Mouse (Mus musculus): ENCODE results near the gene Gm49711. TPM values are rescaled to one million over a fixed set of nuclear protein-coding genes. Genes with fewer than 3 reads are reported as not detected.

Gm49711 gene
- total RNA-seq, 2 experiments from 2014 or later: not detected

- no peak for DNase-seq (ENCODE audit: low spot score in 2 of 2)
Measured at GRCm38 (mm10) chr16:92117337-92118209, 59.5 kb downstream of the Gm49711 start.

DNA sequence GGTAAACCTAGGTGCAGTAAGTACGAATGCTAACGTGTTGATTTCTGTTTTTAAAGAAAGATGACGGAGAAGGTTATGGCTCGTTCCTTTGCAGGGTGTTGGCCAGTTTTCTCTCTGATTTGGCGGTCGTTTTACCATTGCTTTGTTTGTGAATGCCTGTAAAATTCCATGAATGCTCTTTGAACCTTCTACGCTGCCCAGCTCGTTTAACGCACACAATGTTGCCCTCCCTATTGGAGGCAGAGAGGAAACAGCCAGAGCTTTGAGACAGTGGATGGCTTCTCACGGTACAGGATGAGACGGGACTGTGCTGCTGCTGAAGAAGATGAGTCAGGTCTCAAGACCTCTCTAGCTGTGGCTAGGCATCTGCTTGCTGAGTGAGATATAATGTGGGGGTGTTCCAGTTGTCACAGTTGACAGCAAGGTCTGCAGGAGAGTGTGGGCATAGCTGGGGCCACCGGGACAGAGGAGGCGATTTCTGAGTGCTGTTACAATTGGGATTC is 60.9 kb downstream of the Gm49711 start:
- DNase-seq (ENCODE audit: low spot score in 2 of 2): no peak

DNA sequence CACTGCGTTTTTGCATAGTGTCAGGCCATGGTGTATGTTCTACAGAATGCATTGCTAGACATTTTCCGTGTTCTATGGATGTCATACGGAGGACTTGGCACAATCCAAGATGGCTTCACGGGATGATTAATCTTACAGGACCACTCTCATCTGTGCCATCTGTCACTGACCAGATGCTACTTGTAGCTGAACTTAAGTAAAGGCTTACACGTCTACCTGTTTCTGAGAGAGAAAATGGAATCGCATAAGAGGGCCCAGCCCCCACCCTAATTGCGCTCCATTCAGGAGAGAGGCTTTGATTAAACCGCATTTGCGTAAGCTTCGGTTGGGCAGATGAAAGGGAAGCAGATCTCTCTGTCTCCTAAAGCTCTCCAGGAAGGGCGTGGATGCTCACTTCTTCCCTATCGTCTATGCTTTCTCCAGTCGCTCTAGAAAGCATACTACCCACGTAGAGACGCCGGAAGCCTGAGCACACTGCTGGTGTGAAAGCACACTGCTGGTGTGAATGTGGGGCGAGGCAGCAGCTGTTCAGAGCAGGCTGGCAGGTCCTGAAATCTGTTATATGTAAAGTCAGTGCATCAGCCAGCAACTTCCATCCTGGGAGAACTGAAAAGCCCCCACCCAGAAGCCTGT is 62.9 kb downstream of the Gm49711 start:
- DNase-seq (ENCODE audit: low spot score in 2 of 2): no peak

DNA sequence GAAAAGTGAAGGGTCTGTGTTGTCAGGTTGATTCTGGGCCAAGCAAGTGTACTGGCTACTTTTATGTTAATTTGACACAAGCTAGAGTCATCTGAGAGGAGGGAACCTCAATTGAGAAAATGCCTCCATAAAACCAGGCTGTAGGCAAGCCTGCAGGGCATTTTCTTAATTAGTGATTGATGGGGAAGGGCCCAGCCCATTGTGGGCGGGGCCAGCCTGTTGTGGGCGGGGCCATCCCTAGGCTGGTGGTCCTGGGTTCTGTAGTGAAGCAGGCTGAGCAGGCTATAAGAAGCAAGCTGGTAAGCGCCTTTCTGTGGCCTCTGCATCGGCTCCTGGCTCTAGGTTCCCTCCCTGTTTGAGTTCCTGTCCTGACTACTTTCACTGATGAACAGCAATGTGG is 69.1 kb downstream of the Gm49711 start:
- no peak for DNase-seq (ENCODE audit: low spot score in 2 of 2)

DNA sequence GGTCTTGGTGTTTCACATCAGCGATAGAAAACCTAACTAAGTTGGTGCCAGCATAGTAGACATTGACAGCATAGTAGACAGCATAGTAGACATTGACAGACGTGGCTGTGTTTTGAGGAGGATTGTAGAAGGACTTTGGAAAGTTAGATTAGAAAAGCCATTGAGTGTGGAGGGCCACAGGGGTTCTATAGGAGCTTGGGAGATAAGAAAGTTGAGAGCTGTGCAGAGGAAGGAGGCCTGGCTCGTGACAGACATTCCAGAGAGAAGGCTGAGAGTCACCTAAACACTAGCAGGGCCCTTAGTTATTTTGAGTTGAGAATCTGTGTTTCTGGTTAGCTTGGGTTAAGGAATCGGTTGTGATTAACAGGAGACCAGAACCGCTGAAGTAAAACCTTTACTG is 69.5 kb downstream of the Gm49711 start:
- DNase-seq (ENCODE audit: low spot score in 2 of 2): no peak

DNA sequence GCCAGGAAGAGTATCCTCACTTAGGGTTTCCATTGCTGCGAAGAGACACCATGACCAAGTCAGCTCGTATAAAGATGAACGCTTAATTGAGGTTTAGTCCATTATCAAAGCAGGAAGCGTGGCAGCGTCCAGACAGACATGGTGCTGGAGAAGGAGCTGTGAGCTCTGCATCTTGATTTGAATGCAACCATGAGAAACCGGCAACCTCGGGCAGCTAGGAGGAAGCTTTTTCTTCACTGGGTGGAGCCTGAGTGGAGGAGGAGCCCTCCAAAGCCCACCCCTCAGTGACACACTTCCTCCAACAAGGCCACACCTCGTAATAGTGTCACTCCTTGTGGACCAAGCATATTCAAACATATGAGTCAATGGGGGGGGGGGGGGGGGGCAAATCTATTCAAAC is 71.7 kb downstream of the Gm49711 start:
- no peak for DNase-seq (ENCODE audit: low spot score in 2 of 2)

DNA sequence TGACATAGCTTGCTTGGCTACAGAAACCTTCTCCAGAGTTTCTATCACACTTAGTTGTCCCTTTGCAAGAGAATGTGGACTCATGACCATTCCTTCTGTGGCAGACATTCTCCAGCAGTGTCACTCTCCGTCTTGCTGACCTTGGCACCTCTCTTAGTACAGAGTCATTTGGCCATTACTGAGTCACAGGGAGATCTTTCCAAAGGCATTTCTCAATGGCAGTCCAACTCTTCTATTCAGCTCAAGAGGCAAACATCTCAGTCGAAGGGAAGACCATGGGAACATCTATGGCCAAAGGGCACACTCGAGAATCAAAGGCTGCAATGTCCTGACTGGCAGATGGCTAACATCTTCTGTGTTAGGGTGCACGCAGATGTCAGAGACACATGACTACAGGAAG is 74.4 kb downstream of the Gm49711 start:
- DNase-seq (ENCODE audit: low spot score in 2 of 2): no peak

- no peak for DNase-seq (ENCODE audit: low spot score in 2 of 2)
Measured at GRCm38 (mm10) chr16:92134148-92134764, 76.1 kb downstream of the Gm49711 start.

- no peak for DNase-seq (ENCODE audit: low spot score in 2 of 2)
Measured at GRCm38 (mm10) chr16:92136275-92136674, 78.2 kb downstream of the Gm49711 start.

DNA sequence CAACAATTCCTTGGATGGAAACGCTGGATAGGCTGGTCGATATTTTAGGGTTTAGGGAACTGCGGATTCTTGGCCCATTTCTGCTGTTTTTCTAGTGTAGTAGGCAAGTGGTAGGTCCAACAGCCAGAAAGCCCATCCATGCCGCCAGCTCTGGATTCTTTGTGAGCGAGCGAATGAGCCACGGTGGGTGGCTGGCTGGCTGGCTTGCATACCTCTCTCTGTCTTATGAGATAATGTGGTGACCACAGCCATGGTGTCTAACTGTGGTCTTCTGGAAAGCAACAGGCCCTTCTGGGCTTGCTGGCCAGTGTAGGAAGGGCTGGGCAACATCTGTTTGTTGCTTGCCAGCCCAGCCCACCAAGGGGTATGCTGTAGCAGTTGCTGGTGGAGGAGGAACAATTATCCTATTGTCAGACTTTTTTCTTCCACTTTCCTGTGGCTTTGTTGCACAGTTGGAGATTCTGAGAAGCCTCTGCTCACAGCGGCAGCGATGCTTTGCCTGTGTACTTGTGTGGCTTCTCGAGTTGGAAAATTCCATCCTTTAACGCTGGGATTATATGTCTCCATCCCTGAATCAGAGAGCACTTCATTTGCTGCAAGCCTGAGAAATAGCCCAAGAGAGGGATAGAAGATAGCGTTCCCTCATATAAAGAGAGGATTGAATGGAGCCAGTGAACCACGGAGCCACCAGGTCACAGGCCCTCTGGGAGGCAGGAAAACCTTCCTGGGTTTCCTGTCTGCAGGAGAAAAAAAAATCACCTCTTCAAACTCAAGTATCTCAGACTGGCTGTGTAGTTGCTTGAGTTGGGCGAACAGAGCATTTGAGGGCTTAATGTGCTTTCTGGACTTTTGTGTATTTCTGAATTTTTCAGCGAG is 81.5 kb downstream of the Gm49711 start:
- DNase-seq (ENCODE audit: low spot score in 2 of 2): no peak

- DNase-seq (ENCODE audit: low spot score in 2 of 2): no peak
Measured at GRCm38 (mm10) chr16:92140328-92140727, 82.2 kb downstream of the Gm49711 start.

DNA sequence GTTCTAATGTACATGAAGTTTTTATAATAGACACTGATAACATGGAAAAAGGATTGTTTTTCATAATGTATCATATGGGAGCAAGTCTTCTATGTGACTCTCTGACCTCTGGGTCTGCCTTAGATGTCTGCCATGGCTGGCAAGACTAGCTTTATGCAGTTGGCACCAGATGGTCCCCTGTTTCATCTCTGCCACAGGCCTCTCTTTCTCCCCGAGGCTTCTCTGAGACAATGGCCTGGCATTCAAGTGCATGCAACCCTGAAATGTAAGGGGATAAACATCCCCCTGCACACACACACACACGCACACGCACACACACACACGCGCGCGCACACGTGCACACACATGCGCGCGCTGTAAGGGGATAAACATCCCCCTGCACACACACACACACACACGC is 82.9 kb downstream of the Gm49711 start:
- DNase-seq (ENCODE audit: low spot score in 2 of 2): no peak

- no peak for DNase-seq (ENCODE audit: low spot score in 2 of 2)
Measured at GRCm38 (mm10) chr16:92142426-92143012, 84.4 kb downstream of the Gm49711 start.

GRCm38 (mm10) chr16:92147631-92148366 is 89.7 kb downstream of the Gm49711 start:
- DNase-seq (ENCODE audit: low spot score in 2 of 2): no peak

DNA sequence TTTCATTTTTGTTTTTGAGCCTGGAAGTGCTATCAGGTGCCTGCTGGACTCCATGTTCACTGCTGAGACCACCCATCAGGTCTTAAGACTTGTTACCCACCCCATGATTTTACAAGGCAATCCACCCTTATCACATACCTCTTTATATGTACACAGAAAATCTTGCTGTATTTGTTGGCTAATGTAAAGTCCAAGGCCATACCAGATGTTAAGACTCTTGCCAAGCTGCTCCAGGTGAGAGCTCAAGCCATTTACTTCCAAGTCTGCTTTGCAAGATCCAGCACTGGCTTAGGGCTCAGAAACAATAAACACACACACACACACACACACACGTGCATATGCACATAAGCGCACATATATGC is 90.2 kb downstream of the Gm49711 start:
- DNase-seq (ENCODE audit: low spot score in 2 of 2): no peak

DNA sequence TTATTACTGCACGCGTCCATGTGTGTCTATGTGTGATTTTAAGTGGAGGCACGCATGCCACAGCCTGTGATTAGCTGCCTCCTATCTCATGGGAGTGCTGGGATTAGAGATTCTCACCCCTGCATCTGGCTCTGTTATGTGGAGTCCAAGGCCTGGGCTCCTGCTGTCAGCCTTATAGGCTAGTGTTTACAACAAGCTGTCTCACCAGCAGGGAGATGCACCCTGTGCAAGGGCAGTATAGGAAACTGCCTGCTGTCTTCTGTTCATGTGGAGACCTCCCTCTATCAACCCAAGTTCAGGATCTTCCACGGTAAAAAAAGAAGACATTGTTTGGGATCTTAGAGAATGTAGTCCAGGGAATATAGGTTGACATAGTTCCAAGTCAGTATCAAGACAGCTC is 92.9 kb downstream of the Gm49711 start:
- DNase-seq (ENCODE audit: low spot score in 2 of 2): no peak

DNA sequence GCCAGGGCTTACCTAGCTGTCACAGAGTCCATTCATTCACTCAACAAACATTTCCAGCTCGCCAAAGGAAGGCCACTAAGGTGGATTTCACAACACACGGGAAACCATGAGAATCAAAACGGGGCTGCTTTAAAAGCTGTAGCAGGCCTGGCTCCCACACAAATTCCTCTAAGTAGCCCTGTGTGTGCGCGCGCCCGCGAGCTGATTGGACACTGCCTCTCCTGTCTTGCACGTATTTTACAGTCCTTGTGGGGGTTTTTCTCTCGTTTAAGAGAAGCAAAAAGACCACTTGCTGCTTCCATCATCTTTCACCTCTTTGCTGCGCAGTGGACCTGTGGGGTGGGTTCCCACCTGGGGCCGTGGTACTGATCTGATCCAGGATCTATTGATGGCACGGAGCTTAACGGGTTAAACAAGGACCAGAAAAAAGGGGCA is 99.9 kb downstream of the Gm49711 start:
- DNase-seq (ENCODE audit: low spot score in 2 of 2): peak; percentile 16 to 37

DNA sequence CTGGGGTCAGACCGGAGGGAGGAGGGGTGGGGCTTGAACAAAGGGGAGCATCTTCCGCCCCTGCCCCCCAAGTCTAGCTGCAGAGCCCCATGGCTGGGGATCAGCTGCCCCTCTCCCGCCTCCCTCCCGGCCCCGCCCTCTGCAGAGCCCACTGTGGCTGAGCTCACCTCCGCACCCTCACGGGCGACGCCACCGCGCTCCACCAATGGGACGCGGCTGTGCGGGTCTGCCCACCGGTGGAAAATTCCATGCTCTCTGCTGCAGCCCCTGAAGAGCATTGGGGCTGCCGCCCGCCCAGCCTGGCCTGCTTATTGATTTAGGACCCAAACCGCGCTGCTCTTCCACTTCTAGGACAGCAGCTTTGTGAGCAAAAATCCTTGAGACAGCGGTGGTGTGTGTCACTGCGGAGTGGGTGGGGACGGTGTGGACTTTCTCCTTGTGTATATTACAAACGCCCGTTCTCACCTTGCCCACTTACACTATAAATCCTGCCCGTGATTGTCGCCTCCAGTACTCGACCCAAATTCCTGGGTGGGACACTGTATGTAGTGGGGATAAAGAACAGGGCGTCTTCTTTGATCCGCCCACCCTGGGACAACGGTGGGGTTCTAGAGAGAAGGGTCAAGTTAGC is 100.5 kb downstream of the Gm49711 start:
- DNase-seq (ENCODE audit: low spot score in 2 of 2): peak; percentile 59 to 69

DNA sequence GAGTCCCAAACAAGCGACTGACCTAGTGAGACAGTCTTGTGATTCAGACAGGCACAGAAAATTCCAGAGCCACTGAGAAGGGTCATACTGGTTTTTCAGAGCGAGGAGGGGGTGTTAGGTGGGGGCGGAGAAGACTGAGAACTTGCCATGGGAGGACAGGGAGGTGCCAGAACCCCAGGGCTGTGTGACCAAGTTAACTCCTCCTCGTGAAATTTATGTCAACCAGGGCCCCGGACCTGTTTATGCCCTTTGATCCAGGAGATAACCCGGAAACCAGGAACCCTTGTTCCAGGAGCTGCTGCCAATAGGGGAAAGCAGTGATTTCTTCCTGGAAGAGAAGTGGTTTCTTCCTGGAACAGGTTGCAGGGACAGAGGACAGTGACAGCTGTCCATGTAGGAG is 101.0 kb downstream of the Gm49711 start:
- no peak for DNase-seq (ENCODE audit: low spot score in 2 of 2)

DNA sequence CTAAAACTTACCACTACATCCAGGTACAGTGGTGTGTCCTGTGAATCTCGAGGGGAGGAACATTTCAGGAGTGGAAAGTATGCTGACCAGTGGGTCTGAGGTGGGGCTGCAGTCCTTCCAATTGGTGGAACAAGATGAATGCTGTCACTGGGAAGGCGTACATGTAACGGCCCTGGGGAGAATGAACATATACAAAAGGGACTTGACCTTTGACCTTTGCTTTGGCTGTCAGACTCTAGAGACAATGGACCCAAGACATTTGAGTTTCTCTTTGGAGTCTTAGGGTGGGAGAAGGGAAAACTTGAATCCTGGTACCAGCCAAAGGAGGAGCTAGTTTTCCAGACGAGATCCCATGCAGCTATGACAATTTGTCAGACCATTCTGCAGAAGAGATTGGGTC is 104.2 kb downstream of the Gm49711 start:
- no peak for DNase-seq (ENCODE audit: low spot score in 2 of 2)
